Mouse (Mus musculus) cerebellum, adult 2 months (tissue): ENCODE results near the gene Fam47e. TPM values are rescaled to one million over a fixed set of nuclear protein-coding genes. Genes with fewer than 3 reads are reported as not detected.

Experiments
- DNase-seq, 2 experiments: peaks; one replicate each; pipeline ENCODE4 v3.0.0; 2021
- H3K27ac ChIP-seq: fragments of 200-500 bp; 2 replicates; pipeline ENCODE4 v1.5.1; 2012; ENCODE audit warnings: low read length, control low read depth, inconsistent platforms; ENCODE audit not compliant: insufficient read depth
- H3K27me3 ChIP-seq: fragments of 200-500 bp; 2 replicates; pipeline ENCODE4 v1.6.1; 2012; ENCODE audit warnings: inconsistent platforms, mild to moderate bottlenecking, low read length, moderate library complexity; ENCODE audit not compliant: control insufficient read depth, insufficient read depth
- H3K4me1 ChIP-seq: fragments of 200-500 bp; 2 replicates; pipeline ENCODE4 v1.6.1; 2011; ENCODE audit warnings: low read length; ENCODE audit not compliant: control insufficient read depth, insufficient read depth
- H3K4me3 ChIP-seq: fragments of 200-500 bp; replicated peaks from 2 replicates; pipeline ENCODE3; 2011; ENCODE audit warnings: mild to moderate bottlenecking, low read depth, low read length, control low read depth; ENCODE audit not compliant: insufficient read depth
- CTCF ChIP-seq: fragments of 200-500 bp; IDR thresholded peaks from 2 replicates; pipeline ENCODE4 v1.5.1; 2011; ENCODE audit warnings: low read depth, mild to moderate bottlenecking, control low read depth, low read length, moderate library complexity, borderline replicate concordance; ENCODE audit not compliant: insufficient read depth
- POLR2A ChIP-seq: fragments of 200-500 bp; IDR thresholded peaks from 2 replicates; pipeline ENCODE4 v1.6.1; 2011; ENCODE audit warnings: low read length, control low read depth, borderline replicate concordance; ENCODE audit not compliant: insufficient read depth
- WGBS: fragments of 180-500 bp; shearing (Covaris S2); methylation state at CpG from one replicate; pipeline ENCODE4 v1.1.7; 2018; 5-methylcytosine and 5-hydroxymethylcytosine counted together
- polyA plus RNA-seq: library from polyadenylated mRNA; depleted of rRNA; stranded (reverse); fragments of >200 nt; gene quantifications from 2 replicates; pipeline ENCODE4 v1.2.3, GENCODE M21; 2012

The Fam47e gene
- polyA plus RNA-seq, 1 experiment = 0.31 TPM

- Histone ChIP-seq H3K27me3 (peaks cover 3% of the 10 kb centered on the region; the same call in 1 of the 2 replicates), H3K27ac (no peak overlapping the region), H3K4me1 (no peaks in the 10 kb centered on the region; the same call in 1 of the 2 replicates), H3K4me3 (no peak overlapping the region)
- no peak for TF ChIP-seq POLR2A
- no peak for TF ChIP-seq CTCF
- WGBS = 8% methylated on average over 10 of the region's 10 CpGs
- no peak for DNase-seq
Observed at GRCm38 (mm10) chr5:92604452-92605247, 49.8 kb downstream of the Fam47e start.

- no peak overlapping the region for H3K27ac ChIP-seq
- WGBS = 78% methylated on average over 5 of the region's 5 CpGs
- H3K4me3 ChIP-seq = no peak overlapping the region
- no peak for DNase-seq
- H3K27me3 ChIP-seq = peaks cover 3% of the 10 kb centered on the region; the same call in 1 of the 2 replicates
- no peaks in the 10 kb centered on the region; the same call in 1 of the 2 replicates for H3K4me1 ChIP-seq
- TF ChIP-seq CTCF (no peak), POLR2A (no peak)
Observed at GRCm38 (mm10) chr5:92607492-92608229, 52.8 kb downstream of the Fam47e start.

- no peak for DNase-seq
- Histone ChIP-seq H3K27me3 (no peaks in the 10 kb centered on the region; the same call in 1 of the 2 replicates), H3K4me3 (no peak overlapping the region), H3K27ac (no peak overlapping the region), H3K4me1 (no peaks in the 10 kb centered on the region)
- no peak for TF ChIP-seq CTCF
- no peak for TF ChIP-seq POLR2A
- WGBS = 88% methylated on average over 4 of the region's 4 CpGs
Observed at GRCm38 (mm10) chr5:92612756-92613155, 57.9 kb downstream of the Fam47e start.

GRCm38 (mm10) chr5:92621883-92622282 lies 67.0 kb downstream of the Fam47e start:
- Histone ChIP-seq H3K27ac (no peak overlapping the region), H3K27me3 (no peaks in the 10 kb centered on the region), H3K4me1 (no peaks in the 10 kb centered on the region), H3K4me3 (no peak overlapping the region)
- DNase-seq = no peak
- 91% methylated on average over 5 of the region's 5 CpGs for WGBS
- TF ChIP-seq CTCF = no peak
- no peak for TF ChIP-seq POLR2A

- WGBS = 40% methylated on average over 7 of the region's 7 CpGs
- no peak overlapping the region for H3K4me3 ChIP-seq
- H3K27ac ChIP-seq = no peak overlapping the region
- no peaks in the 10 kb centered on the region for H3K27me3 ChIP-seq
- TF ChIP-seq POLR2A (no peak), CTCF (no peak)
- no peak for DNase-seq
- H3K4me1 ChIP-seq = no peaks in the 10 kb centered on the region
Observed at GRCm38 (mm10) chr5:92627896-92628295, 73.0 kb downstream of the Fam47e start.

- Histone ChIP-seq H3K27ac (no peak overlapping the region), H3K4me1 (no peaks in the 10 kb centered on the region), H3K27me3 (no peaks in the 10 kb centered on the region), H3K4me3 (no peak overlapping the region)
- no peak for TF ChIP-seq POLR2A
- no peak for TF ChIP-seq CTCF
- WGBS = 57% methylated on average over 4 of the region's 4 CpGs
- DNase-seq = no peak
Observed at GRCm38 (mm10) chr5:92633526-92633925, 78.7 kb downstream of the Fam47e start.

GRCm38 (mm10) chr5:92634916-92635315 lies 80.0 kb downstream of the Fam47e start:
- 78% methylated on average over 3 of the region's 3 CpGs for WGBS
- no peaks in the 10 kb centered on the region for H3K4me1 ChIP-seq
- DNase-seq = no peak
- no peak overlapping the region for H3K4me3 ChIP-seq
- no peaks in the 10 kb centered on the region for H3K27me3 ChIP-seq
- no peak for TF ChIP-seq POLR2A
- TF ChIP-seq CTCF = no peak
- H3K27ac ChIP-seq = no peak overlapping the region
